Mouse (Mus musculus) myocyte (in vitro differentiated cells): ENCODE data around the gene Ern1.

ENCODE experiments used
- CEBPB ChIP-seq: IDR thresholded peaks from 2 replicates; pipeline ENCODE4 v1.6.1; 2011; ENCODE audit warnings: mild to moderate bottlenecking, moderate library complexity; ENCODE audit not compliant: poor library complexity, insufficient read depth, severe bottlenecking
- MAX ChIP-seq: IDR thresholded peaks from one replicate; pipeline ENCODE4 v1.6.1; 2011; ENCODE audit warnings: low read depth, mild to moderate bottlenecking, control low read depth
- MYOD1 ChIP-seq, 3 experiments: IDR thresholded peaks; one replicate each; pipeline ENCODE4 v1.6.1; 2011; ENCODE audit warnings: control low read depth in 2 of 3, low read depth in 2 of 3, mild to moderate bottlenecking in 2 of 3, moderate library complexity in 1 of 3; ENCODE audit not compliant: insufficient read length in 2 of 3, control insufficient read depth in 1 of 3
- POLR2A ChIP-seq: IDR thresholded peaks from one replicate; pipeline ENCODE4 v1.6.1; 2011; ENCODE audit warnings: low read depth, mild to moderate bottlenecking, control low read depth, moderate library complexity; ENCODE audit not compliant: insufficient read length
- TCF12 ChIP-seq: IDR thresholded peaks from one replicate; pipeline ENCODE4 v1.6.1; 2011; ENCODE audit warnings: mild to moderate bottlenecking, control low read depth; ENCODE audit not compliant: poor library complexity, insufficient read depth, severe bottlenecking
- TCF3 ChIP-seq: IDR thresholded peaks from one replicate; pipeline ENCODE4 v1.6.1; 2011; ENCODE audit warnings: low read depth, control low read depth; ENCODE audit not compliant: insufficient read length

DNA sequence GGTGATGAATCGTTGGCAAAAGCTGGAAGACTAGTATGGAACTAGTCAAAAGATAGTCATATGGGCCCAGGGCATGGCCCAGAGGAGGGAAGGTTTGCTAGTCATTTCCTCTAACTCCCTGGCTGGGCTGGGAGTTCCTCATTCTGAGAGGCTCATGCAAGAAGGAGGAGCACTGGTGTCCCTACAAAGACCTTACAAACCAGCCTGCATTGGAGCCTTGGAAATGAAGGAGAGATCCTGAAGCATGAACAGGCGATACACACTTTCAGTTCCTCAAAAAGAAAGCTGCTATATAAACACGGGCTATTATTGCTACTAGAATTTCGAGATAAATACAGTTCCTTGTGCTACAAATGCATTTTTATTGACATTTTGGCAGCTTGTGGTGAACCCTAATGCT is 59.5 kb downstream of the Ern1 start:
- no peak for TF ChIP-seq MYOD1 (IDR thresholded peaks at IDR 0.05; ENCODE audit: control insufficient read depth in 1 of 3, insufficient read length in 2 of 3, low read depth in 2 of 3)
- TF ChIP-seq TCF3, result no peak
- TF ChIP-seq POLR2A, result no peak
- TF ChIP-seq CEBPB, result no peak
- no peak for TF ChIP-seq MAX
- TF ChIP-seq TCF12, result no peak
